Mouse (Mus musculus) testis, postnatal 14 days (tissue): Measurements from ENCODE around the gene Psmb3.

Source experiments
- DNase-seq: peaks from one replicate; pipeline ENCODE4 v3.0.0; 2021; ENCODE audit warnings: low spot score

Gene Psmb3

GRCm38 (mm10) chr11:97758125-97758524, 54.9 kb downstream of the Psmb3 start:
- DNase-seq: no peak

GRCm38 (mm10) chr11:97758942-97759341, 55.7 kb downstream of the Psmb3 start:
- DNase-seq: no peak

GRCm38 (mm10) chr11:97761638-97762037, 58.4 kb downstream of the Psmb3 start:
- no peak for DNase-seq
